Mouse (Mus musculus) heart, postnatal 0 days (tissue): ENCODE results near the gene Kcna1. TPM values are rescaled to one million over a fixed set of nuclear protein-coding genes. Genes with fewer than 3 reads are reported as not detected.
A peak's percentile ranks its signal among the peaks of the same experiment; 100 is the strongest.

Experiments used
- ATAC-seq: fragments of 200-750 bp; cut with Nextera tagmentation; 2 replicates; pipeline ENCODE4 v1.8.0; 2017; ENCODE audit warnings: low read depth, moderate number of reproducible peaks, moderate library complexity; ENCODE audit not compliant: insufficient read depth
- DNase-seq: peaks from one replicate; pipeline ENCODE4 v3.0.0-alpha.2; 2016; ENCODE audit warnings: low spot score
- H3K27ac ChIP-seq: fragments of 300-500 bp; sonication (generic); 2 replicates; pipeline ENCODE4 v1.5.1; 2014; ENCODE audit warnings: low read depth, mild to moderate bottlenecking
- H3K27me3 ChIP-seq: fragments of 300-500 bp; sonication (generic); 2 replicates; pipeline ENCODE4 v1.6.1; 2014; ENCODE audit warnings: low read length, mixed read lengths; ENCODE audit not compliant: control insufficient read depth, insufficient read depth
- H3K36me3 ChIP-seq: fragments of 300-500 bp; sonication (generic); replicated peaks from 2 replicates; pipeline ENCODE4 v1.6.1; 2014; ENCODE audit warnings: low read length, mixed read lengths; ENCODE audit not compliant: control insufficient read depth, insufficient read depth
- H3K4me1 ChIP-seq: fragments of 300-500 bp; sonication (generic); 2 replicates; pipeline ENCODE4 v1.6.1; 2014; ENCODE audit warnings: antibody characterized with exemption; ENCODE audit not compliant: control insufficient read depth, insufficient read depth
- H3K4me2 ChIP-seq: fragments of 300-500 bp; sonication (generic); 2 replicates; pipeline ENCODE4 v1.6.1; 2014; ENCODE audit warnings: low read depth, mild to moderate bottlenecking, low read length, moderate library complexity
- H3K4me3 ChIP-seq: fragments of 300-500 bp; sonication (generic); 2 replicates; pipeline ENCODE4 v1.5.1; 2014; ENCODE audit warnings: low read depth, low read length
- H3K9ac ChIP-seq: fragments of 300-500 bp; sonication (generic); replicated peaks from 2 replicates; pipeline ENCODE4 v1.6.1; 2014; ENCODE audit warnings: low read depth, low read length, mixed read lengths
- H3K9me3 ChIP-seq: fragments of 300-500 bp; sonication (generic); replicated peaks from 2 replicates; pipeline ENCODE4 v1.6.1; 2016; ENCODE audit warnings: low read length; ENCODE audit not compliant: control insufficient read depth
- CTCF ChIP-seq: IDR thresholded peaks from 2 replicates; pipeline ENCODE4 v1.5.1; 2016; ENCODE audit warnings: antibody characterized with exemption, control low read depth, low read depth
- EP300 ChIP-seq: IDR thresholded peaks from 2 replicates; pipeline ENCODE4 v1.6.1; 2016; ENCODE audit warnings: antibody characterized with exemption, low read depth
- WGBS: fragments of 180-500 bp; shearing (Covaris S2); extraction: QIAGEN DNeasy Blood & Tissue Kit; methylation state at CpG from one replicate; pipeline ENCODE4 v1.1.7; 2014; 5-methylcytosine and 5-hydroxymethylcytosine counted together
- polyA plus RNA-seq: library from polyadenylated mRNA; unstranded; fragments of >200 nt; fragmentation: Nextera tagmentation; extraction: Ambion mirVana; gene quantifications from 2 replicates; pipeline ENCODE4 v1.2.1, GENCODE M21; 2015
- total RNA-seq: library from RNA; depleted of rRNA; stranded (reverse); fragments of >200 nt; gene quantifications from 2 replicates; pipeline ENCODE4 v1.2.3, GENCODE M21; 2014; ENCODE audit warnings: low replicate concordance; rRNA removed

The Kcna1 gene
- total RNA-seq (not detected in 2 replicates), polyA plus RNA-seq (0.04 and 0.07 TPM in 2 replicates)

DNA sequence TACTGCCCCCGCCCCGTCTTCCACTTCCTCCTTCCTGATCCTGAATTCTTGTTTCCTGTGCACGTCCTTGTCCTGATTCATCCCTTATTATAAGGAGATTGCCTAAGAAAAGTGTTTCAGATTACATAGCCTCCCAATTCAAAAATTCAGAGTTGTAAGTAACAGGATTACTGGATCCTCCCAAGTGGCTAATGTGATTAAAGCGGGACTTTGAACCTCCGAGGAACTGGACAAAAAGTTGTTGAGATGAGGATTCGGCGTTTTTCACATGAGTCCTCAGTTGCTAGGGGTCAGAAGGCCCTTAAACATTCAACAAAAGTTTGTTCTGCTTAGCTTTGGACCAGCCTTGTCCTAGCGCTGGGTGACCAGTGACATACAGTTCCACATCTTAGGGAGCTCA lies at the start of gene Kcna1:
Gene Kcna1 (minus strand): TSS at position 4 of the 400 bp plus-strand sequence.
- WGBS, result 31% methylated on average over 8 of the region's 8 CpGs
- no peak for DNase-seq
- no peak for ATAC-seq
- Histone ChIP-seq H3K27me3 (peaks cover 69% of the 10 kb centered on the region), H3K4me1 (peaks cover 19% of the 10 kb centered on the region), H3K27ac (no peak within 1 kb of the TSS), H3K9me3 (no peaks in the 10 kb centered on the region), H3K4me3 (peak within 1 kb of the TSS; percentile 42), H3K9ac (no peak within 1 kb of the TSS), H3K4me2 (peak within 1 kb of the TSS; percentile 69), H3K36me3 (no peaks in the 10 kb centered on the region)
- no peak for TF ChIP-seq CTCF
- no peak for TF ChIP-seq EP300

DNA sequence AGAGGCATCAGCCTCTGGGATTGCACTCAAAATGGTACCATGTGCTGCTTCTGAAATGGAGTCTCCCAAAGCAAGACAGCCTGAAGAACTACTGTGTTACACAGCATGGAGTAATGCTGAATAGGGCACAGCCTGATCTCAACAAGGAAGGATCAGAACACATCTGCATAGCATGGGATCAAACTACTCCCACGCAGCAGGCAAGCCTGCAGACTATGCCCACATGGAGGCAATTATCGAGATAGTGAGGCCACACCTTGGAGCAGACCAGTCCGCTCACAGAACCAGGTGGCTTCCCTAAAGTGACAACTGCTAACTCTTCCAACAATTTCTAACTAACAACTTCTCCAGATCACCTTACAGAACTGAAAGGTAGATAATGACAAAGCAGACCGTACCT lies 40.9 kb upstream of the Kcna1 start:
- H3K4me1 ChIP-seq, result no peaks in the 10 kb centered on the region
- no peaks in the 10 kb centered on the region for H3K36me3 ChIP-seq
- WGBS, result 64% methylated on average over 4 of the region's 4 CpGs
- H3K9ac ChIP-seq, result no peak overlapping the region
- no peak overlapping the region for H3K4me2 ChIP-seq
- DNase-seq (no peak), ATAC-seq (no peak)
- TF ChIP-seq EP300 (no peak), CTCF (no peak)
- H3K4me3 ChIP-seq, result no peak overlapping the region
- no peaks in the 10 kb centered on the region for H3K27me3 ChIP-seq
- no peaks in the 10 kb centered on the region for H3K9me3 ChIP-seq
- H3K27ac ChIP-seq, result no peak overlapping the region

GRCm38 (mm10) chr6:126685135-126685534 lies 39.0 kb upstream of the Kcna1 start:
- no peaks in the 10 kb centered on the region for H3K4me1 ChIP-seq
- H3K9ac ChIP-seq, result no peak overlapping the region
- H3K9me3 ChIP-seq, result no peaks in the 10 kb centered on the region
- TF ChIP-seq EP300 (no peak), CTCF (no peak)
- no peak for DNase-seq
- H3K27ac ChIP-seq, result no peak overlapping the region
- no peaks in the 10 kb centered on the region for H3K27me3 ChIP-seq
- no peaks in the 10 kb centered on the region for H3K36me3 ChIP-seq
- no peak for ATAC-seq
- no peak overlapping the region for H3K4me2 ChIP-seq
- 54% methylated on average over 3 of the region's 3 CpGs for WGBS
- no peak overlapping the region for H3K4me3 ChIP-seq

GRCm38 (mm10) chr6:126678961-126679360 lies 32.8 kb upstream of the Kcna1 start:
- H3K27me3 ChIP-seq, result peaks cover 4% of the 10 kb centered on the region; the same call in 1 of the 2 replicates
- no peak overlapping the region for H3K27ac ChIP-seq
- no peaks in the 10 kb centered on the region for H3K9me3 ChIP-seq
- TF ChIP-seq EP300, result no peak
- peak; percentile 32 for TF ChIP-seq CTCF
- no peak overlapping the region for H3K9ac ChIP-seq
- no peak overlapping the region for H3K4me2 ChIP-seq
- H3K36me3 ChIP-seq, result no peaks in the 10 kb centered on the region
- H3K4me1 ChIP-seq, result no peaks in the 10 kb centered on the region
- DNase-seq, result no peak
- WGBS, result 66% methylated on average over 7 of the region's 7 CpGs
- H3K4me3 ChIP-seq, result no peak overlapping the region
- no peak for ATAC-seq

GRCm38 (mm10) chr6:126667001-126667400 lies 20.8 kb upstream of the Kcna1 start:
- peak; percentile 16 for DNase-seq

GRCm38 (mm10) chr6:126666091-126666490 lies 19.9 kb upstream of the Kcna1 start:
- H3K9me3 ChIP-seq, result no peaks in the 10 kb centered on the region
- TF ChIP-seq EP300, result no peak
- TF ChIP-seq CTCF, result no peak
- DNase-seq (no peak), ATAC-seq (no peak)
- H3K36me3 ChIP-seq, result no peaks in the 10 kb centered on the region
- H3K27me3 ChIP-seq, result peaks cover 17% of the 10 kb centered on the region
- no peak overlapping the region for H3K4me2 ChIP-seq
- WGBS, result 47% methylated on average over 6 of the region's 6 CpGs
- no peak overlapping the region for H3K27ac ChIP-seq
- no peak overlapping the region for H3K4me3 ChIP-seq
- H3K9ac ChIP-seq, result no peak overlapping the region
- H3K4me1 ChIP-seq, result no peaks in the 10 kb centered on the region

More at GRCm38 (mm10) chr6:126667001-126667400, 20.8 kb upstream of the Kcna1 start:
- Histone ChIP-seq H3K4me1 (no peaks in the 10 kb centered on the region), H3K4me2 (no peak overlapping the region), H3K9me3 (no peaks in the 10 kb centered on the region), H3K27ac (no peak overlapping the region), H3K9ac (no peak overlapping the region), H3K27me3 (peaks cover 17% of the 10 kb centered on the region), H3K4me3 (no peak overlapping the region), H3K36me3 (no peaks in the 10 kb centered on the region)
- no peak for TF ChIP-seq CTCF
- TF ChIP-seq EP300, result no peak
- WGBS, result 63% methylated on average over 5 of the region's 5 CpGs
- ATAC-seq, result no peak
